8 mouse cellular contexts compared by ENCODE assay signal in the genomic region with DNA sequence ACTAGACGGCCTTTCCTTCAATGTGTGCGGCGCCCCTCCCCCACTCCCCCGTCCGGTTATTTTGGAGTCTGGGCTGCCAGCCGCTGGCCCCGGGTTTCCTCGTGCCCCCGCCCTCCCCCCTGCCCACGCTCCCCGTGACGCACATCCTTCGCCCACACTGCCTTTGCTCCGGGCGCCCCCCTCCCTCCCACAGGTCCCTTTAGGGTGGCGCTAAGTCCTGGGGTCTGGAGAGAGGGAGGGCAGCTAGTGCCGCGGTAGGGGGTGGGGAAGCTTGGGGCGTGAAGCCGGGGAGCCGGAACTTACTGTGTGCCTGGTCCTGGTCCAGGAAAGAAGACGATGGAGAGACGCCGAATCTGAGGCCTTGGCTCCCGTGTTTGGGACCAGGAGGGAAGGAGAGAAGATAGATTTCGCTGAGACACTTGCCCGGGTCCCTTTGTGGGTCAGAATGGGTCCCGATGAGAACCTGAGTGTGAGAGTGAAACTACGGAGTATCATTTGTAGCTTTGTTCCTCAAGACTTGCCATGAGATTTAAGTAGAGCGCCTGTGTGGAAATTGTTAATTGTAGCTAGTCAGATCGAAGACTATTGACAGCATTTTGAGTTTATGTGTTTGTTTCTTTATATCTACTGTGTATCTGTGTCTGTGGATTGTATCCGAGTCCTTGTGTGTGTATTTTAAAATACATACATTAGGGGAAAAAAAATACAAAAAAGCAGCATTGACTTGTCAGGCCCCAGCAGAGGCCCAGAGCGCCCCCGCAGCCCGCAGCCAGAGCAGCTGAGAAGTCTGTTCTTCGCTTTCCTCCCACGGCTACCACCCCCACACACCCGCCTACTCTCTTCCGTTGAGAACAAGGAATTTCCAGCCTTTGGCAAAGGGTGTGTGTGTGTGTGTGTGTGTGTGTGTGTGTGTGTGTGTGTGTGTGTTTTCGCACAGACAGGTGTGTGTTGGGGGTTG. TPM values are rescaled to one million over a fixed set of nuclear protein-coding genes. Genes with fewer than 3 reads are reported as not detected.
DNase-seq lines count a peak whose midpoint lies in the region; ATAC-seq and TF ChIP-seq lines count a peak whose summit lies in the region.

TSS of gene Nab2 (minus strand) at position 476 of the 958 bp plus-strand sequence.

- H3ac ChIP-seq in C2C12 (ENCODE audit: control insufficient read depth, insufficient read length, low read depth), result peak within 1 kb of the TSS; percentile 87

- H3K79me3 ChIP-seq in C2C12 (ENCODE audit: low read depth), result peaks cover 30% of the 10 kb centered on the region

- H3K9me3 ChIP-seq in heart, embryonic 15.5 days (replicated peaks), result no peaks in the 10 kb centered on the region
- H3K9me3 ChIP-seq in liver, postnatal 0 days (ENCODE audit: low read length), result no peaks in the 10 kb centered on the region
- H3K9me3 ChIP-seq in neural tube, embryonic 13.5 days, result no peaks in the 10 kb centered on the region

- H3K27ac ChIP-seq in heart, embryonic 15.5 days, result peak within 1 kb of the TSS; percentile 99
- peak within 1 kb of the TSS; percentile 95 for H3K27ac ChIP-seq in liver, postnatal 0 days (ENCODE audit: low read depth)
- H3K27ac ChIP-seq in neural tube, embryonic 13.5 days (replicated peaks), result peak within 1 kb of the TSS; percentile 78

- peak within 1 kb of the TSS; percentile 85 for H3K4me2 ChIP-seq in heart, embryonic 15.5 days
- H3K4me2 ChIP-seq in liver, postnatal 0 days (ENCODE audit: low read depth, low read length), result peak within 1 kb of the TSS; percentile 90
- peak within 1 kb of the TSS; percentile 83 for H3K4me2 ChIP-seq in neural tube, embryonic 13.5 days

- TF ChIP-seq CTCF in C2C12 (IDR thresholded peaks at IDR 0.05; ENCODE audit: control insufficient read depth, insufficient read depth, insufficient read length), result no peak
- TF ChIP-seq CTCF in liver, postnatal 0 days (IDR thresholded peaks at IDR 0.05; ENCODE audit: low read depth), result no peak

- peaks cover 49% of the 10 kb centered on the region for H3K4me1 ChIP-seq in heart, embryonic 15.5 days (replicated peaks)
- H3K4me1 ChIP-seq in liver, postnatal 0 days (ENCODE audit: insufficient read depth), result peaks cover 30% of the 10 kb centered on the region
- H3K4me1 ChIP-seq in neural tube, embryonic 13.5 days (replicated peaks), result peaks cover 61% of the 10 kb centered on the region

- H3K27me3 ChIP-seq in C2C12 (ENCODE audit: control insufficient read depth, insufficient read depth, insufficient read length), result no peaks in the 10 kb centered on the region
- no peaks in the 10 kb centered on the region for H3K27me3 ChIP-seq in heart, embryonic 15.5 days
- H3K27me3 ChIP-seq in liver, postnatal 0 days (ENCODE audit: insufficient read depth, low read length), result peaks cover 28% of the 10 kb centered on the region
- H3K27me3 ChIP-seq in neural tube, embryonic 13.5 days, result peaks cover 69% of the 10 kb centered on the region

- 2% methylated on average over 40 of the region's 40 CpGs for WGBS in heart, embryonic 15.5 days
- WGBS in liver, postnatal 0 days (ENCODE audit: insufficient replicate concordance), result 4% methylated on average over 36 of the region's 40 CpGs
- 3% methylated on average over 40 of the region's 40 CpGs for WGBS in neural tube, embryonic 13.5 days

- peak; percentile 64 for ATAC-seq in heart, embryonic 15.5 days (replicated peaks; ENCODE audit: insufficient number of reproducible peaks, insufficient read depth, low FRiP score, low read depth)
- peak; percentile 14 for ATAC-seq in liver, postnatal 0 days
- ATAC-seq in neural tube, embryonic 13.5 days (ENCODE audit: low read depth), result peak; percentile 41; the same call in 1 of the 2 replicates

- H3K36me3 ChIP-seq in C2C12 (ENCODE audit: control insufficient read depth, insufficient read depth), result peaks cover 22% of the 10 kb centered on the region
- peaks cover 7% of the 10 kb centered on the region; the same call in 1 of the 2 replicates for H3K36me3 ChIP-seq in heart, embryonic 15.5 days
- peaks cover 6% of the 10 kb centered on the region; the same call in 1 of the 2 replicates for H3K36me3 ChIP-seq in liver, postnatal 0 days (replicated peaks; ENCODE audit: insufficient read depth, low read length)
- H3K36me3 ChIP-seq in neural tube, embryonic 13.5 days, result no peaks in the 10 kb centered on the region

- no peak for TF ChIP-seq EP300 in liver, postnatal 0 days (IDR thresholded peaks at IDR 0.05; ENCODE audit: low read depth)

- H3K9ac ChIP-seq in heart, embryonic 15.5 days, result peak within 1 kb of the TSS; percentile 89
- peak within 1 kb of the TSS; percentile 63 for H3K9ac ChIP-seq in liver, postnatal 0 days (replicated peaks)
- peak within 1 kb of the TSS; percentile 66 for H3K9ac ChIP-seq in neural tube, embryonic 13.5 days

- peak within 1 kb of the TSS; percentile 95 for H3K4me3 ChIP-seq in C2C12 (ENCODE audit: insufficient read depth, poor library complexity, severe bottlenecking)
- H3K4me3 ChIP-seq in heart, embryonic 15.5 days, result peak within 1 kb of the TSS; percentile 78
- peak within 1 kb of the TSS; percentile 61 for H3K4me3 ChIP-seq in liver, postnatal 0 days (ENCODE audit: low read depth, low read length)
- peak within 1 kb of the TSS; percentile 54 for H3K4me3 ChIP-seq in neural tube, embryonic 13.5 days

- H3K79me2 ChIP-seq in C2C12 (ENCODE audit: control insufficient read depth, insufficient read depth), result peaks cover 31% of the 10 kb centered on the region

- DNase-seq in adrenal gland, postnatal 10 days, result peak; percentile 85
- DNase-seq in fibroblast of lung, adult 2 months (ENCODE audit: low read depth), result peak; percentile 77
- peak; percentile 89 for DNase-seq in kidney, postnatal 14 days
- peak; percentile 78 for DNase-seq in liver, postnatal 0 days
- DNase-seq in testis, postnatal 14 days (ENCODE audit: low spot score), result peak; percentile 85

TF ChIP-seq in C2C12, 6 proteins besides CTCF, POLR2A, EP300 and RAD21:
- TF ChIP-seq USF1 (IDR thresholded peaks at IDR 0.05; ENCODE audit: low read depth) (no peak), MYOG (IDR thresholded peaks at IDR 0.05; ENCODE audit: control insufficient read depth, extremely low read depth, insufficient read length) (no peak), FOSL1 (IDR thresholded peaks at IDR 0.05; ENCODE audit: insufficient read depth, low read length, poor library complexity, severe bottlenecking) (no peak)

RNA-seq across cellular contexts. Expression of gene Nab2, which starts in this region (rescaled TPM):
- 108 TPM for polyA plus RNA-seq in C2C12 (2012; fragmentation: generic; extraction: Trizol)
- total RNA-seq in adrenal gland, postnatal 10 days (2021), result 10 to 100 TPM; 19.0 to 24.8 TPM
- 10.9 and 14.9 TPM in 2 replicates for polyA plus RNA-seq in heart, embryonic 15.5 days (2015; fragmentation: Nextera tagmentation; extraction: Ambion mirVana)
- 2.4 and 4.3 TPM in 2 replicates for polyA plus RNA-seq in liver, postnatal 0 days (2015; fragmentation: Nextera tagmentation; extraction: Ambion mirVana)
- polyA plus RNA-seq in neural tube, embryonic 13.5 days (2015; fragmentation: Nextera tagmentation; extraction: Ambion mirVana), result 4.0 and 4.5 TPM in 2 replicates

Comparison
In these comparisons a context has a peak if more than half of its experiments do, and no peak if none do; other contexts are left out.
1. Peak in every context shown above with its lines: DNase-seq, ATAC-seq, H3K4me3 ChIP-seq and H3K27ac ChIP-seq.
2. ATAC-seq: peak in every context shown above with its lines; median percentile 64 in heart, embryonic 15.5 days; 41 in neural tube, embryonic 13.5 days; 14 in liver, postnatal 0 days.